Mouse (Mus musculus) left cerebral cortex, adult 2 months (tissue): Measurements from ENCODE around the gene Hivep3. TPM values are rescaled to one million over a fixed set of nuclear protein-coding genes. Genes with fewer than 3 reads are reported as not detected.

Experiments
- DNase-seq, 2 experiments: peaks; one replicate each; pipeline ENCODE4 v3.0.0; 2021 to 2022; ENCODE audit warnings: low spot score in 2 of 2, mixed read lengths in 1 of 2; ENCODE audit errors: extremely low spot score in 1 of 2
- H3K27ac ChIP-seq: fragments of 200-600 bp; 2 replicates; pipeline ENCODE4 v1.8.1; 2022
- H3K4me3 ChIP-seq: fragments of 200-600 bp; 2 replicates; pipeline ENCODE4 v1.8.1; 2022
- CTCF ChIP-seq: fragments of 200-600 bp; IDR thresholded peaks from 2 replicates; pipeline ENCODE4 v1.8.1; 2022; ENCODE audit warnings: antibody characterized with exemption, mild to moderate bottlenecking, moderate library complexity
- intact Hi-C: fragments of 180-260 bp; cut with DNase I; formaldehyde crosslinking; loops from one replicate; pipeline ENCODE4 v1.15.1; 2025
- total RNA-seq, 2 experiments: library from RNA; stranded (reverse); gene quantifications; 2 replicates each; pipeline ENCODE4 v1.2.3; 2021

Gene Hivep3
- total RNA-seq, 2 experiments from 2014 or later: 65.8 to 87.4 TPM

DNA sequence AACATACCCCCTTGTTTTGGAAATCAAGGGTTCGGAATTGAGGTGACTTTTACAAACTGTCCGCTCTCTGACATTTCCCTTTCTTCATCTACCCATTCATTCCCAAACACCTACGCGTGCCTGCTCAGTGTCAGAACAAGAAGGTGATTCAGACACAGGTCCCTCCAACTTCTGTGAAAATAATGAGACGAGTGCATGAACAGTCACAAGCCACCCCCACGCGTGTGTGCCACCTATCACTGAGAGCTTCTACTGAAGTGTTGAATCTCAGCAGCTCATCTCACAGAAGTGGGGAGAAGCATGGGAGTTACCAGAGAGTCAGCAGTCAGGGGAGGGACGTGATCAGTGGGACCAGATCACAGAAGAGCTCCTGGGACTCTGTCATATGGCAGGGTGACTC is 343.7 kb downstream of the Hivep3 start:
- peak; percentile 49 to 62 for DNase-seq
- Histone ChIP-seq H3K27ac (no peak overlapping the region), H3K4me3 (no peak overlapping the region)
- no peak for TF ChIP-seq CTCF
- intact Hi-C loops: no loop called here

DNA sequence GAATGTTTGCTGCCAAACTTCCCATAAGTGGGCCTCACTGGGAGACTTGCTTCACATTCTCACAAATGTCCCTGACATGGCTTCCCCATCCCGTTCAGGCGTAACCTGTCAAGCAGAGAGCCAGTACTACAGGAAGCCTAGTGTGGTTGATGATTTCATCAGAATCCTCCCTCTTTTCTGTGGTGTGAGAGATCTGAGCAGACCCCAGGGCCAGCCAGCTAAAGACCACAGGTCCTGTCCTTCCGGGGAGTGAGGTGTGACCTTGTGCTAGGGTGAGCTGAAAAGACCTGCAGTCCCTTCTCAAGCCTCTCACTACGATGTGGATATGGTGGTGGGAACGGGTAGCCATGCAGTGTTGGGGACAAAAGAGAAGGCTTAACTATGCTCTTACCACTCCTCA is 348.9 kb downstream of the Hivep3 start:
- no peak for DNase-seq
- TF ChIP-seq CTCF: no peak
- H3K27ac ChIP-seq: no peak overlapping the region
- intact Hi-C loops: no loop called here
- H3K4me3 ChIP-seq: no peak overlapping the region

DNA sequence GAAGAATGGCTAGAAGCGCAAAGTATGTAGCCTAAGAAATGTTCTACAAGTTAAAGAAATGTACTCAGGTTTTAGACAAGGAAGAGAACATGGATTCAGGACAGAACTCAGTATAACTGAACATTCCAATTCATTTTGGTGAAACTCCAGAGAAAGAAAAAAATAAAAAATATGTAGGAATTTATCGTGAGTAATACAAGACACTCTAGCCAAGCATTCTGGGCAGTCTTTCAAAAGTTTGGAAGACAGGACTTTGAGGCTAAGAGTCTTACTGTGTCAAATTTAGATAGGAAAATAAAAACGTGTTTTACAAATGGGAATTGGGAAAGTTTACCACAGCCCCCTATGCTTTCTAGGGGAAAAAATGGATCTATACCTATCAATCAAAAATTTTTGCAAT is 350.1 kb downstream of the Hivep3 start:
- no peak for DNase-seq
- intact Hi-C loops: no loop called here
- no peak for TF ChIP-seq CTCF
- Histone ChIP-seq H3K27ac (no peak overlapping the region), H3K4me3 (no peak overlapping the region)

DNA sequence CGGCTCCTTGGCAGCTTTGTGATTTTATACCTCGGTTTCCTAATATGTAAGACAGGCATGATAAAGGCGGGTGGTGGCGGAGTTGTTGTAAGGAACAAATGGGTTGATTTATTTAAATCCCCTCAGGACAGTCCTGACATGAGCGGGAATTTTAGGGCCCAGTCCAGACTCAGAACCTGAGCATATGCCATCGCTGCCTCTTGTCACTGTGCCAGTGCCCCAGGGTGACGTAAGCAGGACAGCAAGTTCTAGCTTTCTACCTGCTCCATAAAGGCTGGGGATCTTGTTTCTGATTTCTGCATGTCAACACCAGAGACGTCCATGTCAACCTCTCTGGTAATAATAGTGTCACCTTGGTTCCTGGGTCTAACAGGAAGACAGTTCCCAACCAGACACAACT is 356.0 kb downstream of the Hivep3 start:
- DNase-seq: no peak
- Histone ChIP-seq H3K4me3 (no peak overlapping the region), H3K27ac (no peak overlapping the region)
- no peak for TF ChIP-seq CTCF
- intact Hi-C loops: no loop called here

DNA sequence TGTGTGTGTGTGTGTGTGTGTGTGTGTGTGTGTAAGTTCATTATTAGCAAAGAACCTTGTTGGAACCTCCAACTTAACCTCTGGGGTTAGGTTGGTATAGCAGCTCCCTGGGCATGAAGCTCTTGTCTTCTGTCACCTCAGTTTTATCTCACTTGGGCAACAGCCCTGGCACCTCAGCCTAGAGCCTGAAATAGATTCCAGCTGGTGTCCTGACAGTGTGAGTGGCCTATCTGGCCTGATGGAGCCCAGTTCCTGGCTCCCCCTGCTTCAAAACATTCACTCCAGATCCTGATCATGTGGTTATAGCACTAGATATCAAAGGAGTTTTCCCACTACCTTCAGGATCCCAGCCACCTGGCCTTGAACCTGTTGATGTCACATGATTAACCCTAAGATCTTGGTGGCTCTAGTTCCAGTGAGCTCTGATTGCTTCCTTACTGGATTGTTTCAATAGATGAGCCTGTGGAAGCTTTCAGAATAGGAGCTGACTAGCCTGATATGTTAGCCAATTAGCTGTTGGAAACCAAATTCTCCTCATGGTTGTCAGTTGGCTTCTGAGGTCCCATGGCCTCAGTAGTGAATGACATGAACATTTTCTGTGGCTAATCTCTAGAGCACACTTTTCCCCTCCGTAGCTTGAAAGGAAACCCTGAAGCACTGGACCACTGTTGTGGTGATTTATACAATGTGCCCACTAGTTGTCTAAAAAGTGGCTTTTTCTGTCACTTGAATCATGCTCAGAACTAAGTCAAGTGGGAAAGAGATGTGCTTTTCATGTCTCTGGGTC is 358.6 kb downstream of the Hivep3 start:
- no peak overlapping the region for H3K27ac ChIP-seq
- no peak overlapping the region for H3K4me3 ChIP-seq
- DNase-seq: no peak
- intact Hi-C loops: no loop called here
- TF ChIP-seq CTCF: no peak

DNA sequence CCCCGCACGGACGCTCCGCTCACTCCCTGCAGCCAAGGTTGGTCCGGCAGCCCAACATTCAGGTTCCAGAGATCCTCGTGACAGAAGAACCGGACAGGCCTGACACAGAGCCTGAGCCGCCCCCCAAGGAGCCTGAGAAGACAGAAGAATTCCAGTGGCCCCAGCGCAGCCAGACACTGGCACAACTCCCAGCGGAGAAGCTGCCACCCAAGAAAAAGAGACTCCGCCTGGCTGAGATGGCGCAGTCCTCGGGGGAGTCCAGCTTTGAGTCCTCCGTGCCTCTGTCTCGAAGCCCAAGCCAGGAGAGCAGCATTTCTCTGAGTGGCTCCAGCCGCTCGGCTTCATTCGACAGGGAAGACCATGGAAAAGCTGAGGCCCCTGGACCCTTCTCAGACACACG is 363.4 kb downstream of the Hivep3 start:
- intact Hi-C loops: no loop called here
- no peak overlapping the region for H3K4me3 ChIP-seq
- no peak for TF ChIP-seq CTCF
- H3K27ac ChIP-seq: no peak overlapping the region
- no peak for DNase-seq

DNA sequence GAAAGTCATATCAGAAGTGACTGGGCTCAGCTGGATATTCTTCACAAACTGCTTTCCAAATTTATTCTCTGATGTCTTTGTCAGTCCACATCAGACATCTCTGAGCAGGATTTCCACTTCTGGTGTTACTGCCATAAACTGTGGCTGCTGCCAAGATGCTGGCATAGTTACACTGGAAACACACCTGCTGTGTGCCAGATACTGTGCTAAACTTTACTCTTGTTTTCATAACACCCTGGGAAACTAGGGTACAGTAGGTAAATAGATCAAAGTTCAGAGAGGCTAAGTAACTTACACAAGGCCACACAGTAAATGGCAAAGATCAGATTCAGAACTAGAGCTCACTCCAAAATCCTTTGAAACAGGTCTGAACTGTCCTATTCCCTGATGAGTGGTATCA is 367.6 kb downstream of the Hivep3 start:
- TF ChIP-seq CTCF: no peak
- H3K4me3 ChIP-seq: no peak overlapping the region
- no peak for DNase-seq
- no peak overlapping the region for H3K27ac ChIP-seq
- intact Hi-C loops: loop anchor here (5.0 kb wide), 2 partner anchors 129 to 179 kb away; no protein-coding TSS in a partner anchor

DNA sequence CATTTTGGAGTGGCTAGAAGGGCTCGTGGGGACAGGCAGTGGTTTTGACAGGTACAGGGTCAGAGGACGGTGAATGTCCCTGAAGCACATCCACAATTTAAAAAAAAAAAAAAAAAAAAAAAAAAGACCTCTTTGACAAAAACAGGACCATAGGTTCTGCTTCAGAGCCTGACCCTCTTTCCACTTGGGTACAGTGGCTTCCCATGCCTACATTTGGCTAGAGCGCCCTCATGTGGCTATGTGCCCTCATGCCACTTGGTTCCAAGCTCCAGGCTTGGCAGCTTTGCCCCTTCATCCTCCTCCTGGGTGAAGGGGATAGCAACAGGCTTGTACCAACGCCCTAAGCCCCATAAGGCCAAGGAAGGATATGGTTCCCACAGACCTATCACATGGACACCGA is 371.0 kb downstream of the Hivep3 start:
- peak; percentile 79 for TF ChIP-seq CTCF
- Histone ChIP-seq H3K27ac (no peak overlapping the region), H3K4me3 (no peak overlapping the region)
- DNase-seq: peak; percentile 68 to 74
- intact Hi-C loops: loop anchor here (2.0 to 5.0 kb wide), 4 partner anchors 68 to 288 kb away; no protein-coding TSS in a partner anchor

DNA sequence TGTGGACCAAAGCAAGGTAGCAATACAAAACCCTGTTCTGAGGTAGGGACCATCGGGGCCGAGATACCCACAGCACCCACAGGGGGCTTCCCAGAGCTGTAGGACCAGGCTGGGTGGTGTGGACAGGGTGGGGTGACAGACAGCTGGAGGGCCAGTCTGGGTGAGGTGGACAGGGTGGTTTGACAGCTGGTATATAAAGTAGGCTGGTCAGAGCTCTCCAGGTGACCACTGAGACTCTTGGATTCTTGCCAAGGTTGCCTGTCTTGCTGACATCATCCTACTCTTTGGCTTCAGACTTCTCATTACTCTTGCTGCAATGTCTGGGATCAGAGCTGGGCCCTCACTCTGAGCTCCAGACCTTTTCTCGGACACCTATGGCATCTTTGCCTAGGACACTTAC is 372.8 kb downstream of the Hivep3 start:
- no peak for TF ChIP-seq CTCF

DNA sequence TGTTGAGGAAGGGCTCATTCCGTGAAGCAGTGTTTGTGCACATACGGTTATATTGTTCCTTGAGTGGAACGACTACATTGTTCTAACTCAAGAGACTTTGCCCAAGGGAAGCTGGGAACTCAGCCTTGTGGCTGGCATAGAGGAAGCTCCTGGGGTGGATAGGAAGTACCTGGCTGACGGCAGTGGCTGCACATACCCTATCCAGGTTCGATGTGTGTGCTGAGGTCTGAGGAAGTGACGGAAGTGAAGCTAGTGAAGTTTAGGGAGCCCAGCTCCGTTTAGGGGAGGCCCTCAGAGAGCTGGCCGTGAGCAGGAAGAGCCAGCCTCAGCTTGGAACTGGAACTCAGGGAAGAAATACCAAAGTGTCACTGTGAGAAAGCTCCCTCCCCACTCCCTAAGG is 374.2 kb downstream of the Hivep3 start:
- H3K27ac ChIP-seq: no peak overlapping the region
- no peak for DNase-seq
- TF ChIP-seq CTCF: no peak
- no peak overlapping the region for H3K4me3 ChIP-seq
- intact Hi-C loops: no loop called here

More for the DNA sequence above, 372.8 kb downstream of the Hivep3 start:
- Histone ChIP-seq H3K4me3 (no peak overlapping the region), H3K27ac (no peak overlapping the region)
- intact Hi-C loops: no loop called here
- no peak for DNase-seq

DNA sequence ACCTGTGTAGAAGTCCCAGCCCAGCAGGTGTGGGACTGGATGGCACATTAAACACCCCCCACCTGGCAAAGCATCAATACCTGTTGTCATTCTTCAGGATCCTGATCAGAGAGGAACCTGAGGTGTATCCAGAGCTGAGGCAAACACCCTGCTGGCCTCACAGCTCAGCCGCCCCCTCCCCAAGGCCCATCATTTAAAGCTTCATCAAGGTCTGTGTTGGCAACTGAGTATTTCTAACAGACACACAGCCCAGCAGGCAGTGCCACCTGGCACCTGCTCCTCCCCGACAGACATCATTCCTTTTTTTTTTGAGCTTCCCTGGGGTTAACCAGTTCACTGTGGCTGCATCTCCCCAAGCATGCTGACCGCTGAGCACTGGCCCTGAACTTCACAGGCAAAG is 381.9 kb downstream of the Hivep3 start:
- no peak for TF ChIP-seq CTCF
- Histone ChIP-seq H3K4me3 (no peak overlapping the region), H3K27ac (peak overlapping the region; percentile 7; the same call in 1 of the 2 replicates)
- no peak for DNase-seq
- intact Hi-C loops: no loop called here

DNA sequence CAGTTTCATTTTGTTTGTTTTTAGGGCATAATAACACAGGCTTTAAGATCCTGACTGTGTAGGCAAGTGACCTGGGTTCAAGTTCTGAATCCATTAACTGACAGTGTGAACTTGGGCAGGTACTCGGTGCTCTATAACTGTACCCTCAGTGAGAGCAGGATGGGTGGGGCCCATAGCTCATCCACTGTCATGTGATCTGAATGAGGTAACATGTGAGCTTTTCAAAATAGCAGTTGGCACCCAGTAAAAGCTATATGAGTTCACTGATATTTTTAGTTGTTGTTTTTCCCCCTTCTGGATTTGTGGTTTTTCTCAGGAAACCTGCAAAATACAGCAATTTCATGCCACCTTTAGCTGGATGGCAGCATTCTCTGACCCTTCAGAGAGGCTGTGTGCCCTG is 382.7 kb downstream of the Hivep3 start:
- no peak for TF ChIP-seq CTCF
- intact Hi-C loops: no loop called here
- Histone ChIP-seq H3K4me3 (no peak overlapping the region), H3K27ac (peak overlapping the region; percentile 26; the same call in 1 of the 2 replicates)
- no peak for DNase-seq

DNA sequence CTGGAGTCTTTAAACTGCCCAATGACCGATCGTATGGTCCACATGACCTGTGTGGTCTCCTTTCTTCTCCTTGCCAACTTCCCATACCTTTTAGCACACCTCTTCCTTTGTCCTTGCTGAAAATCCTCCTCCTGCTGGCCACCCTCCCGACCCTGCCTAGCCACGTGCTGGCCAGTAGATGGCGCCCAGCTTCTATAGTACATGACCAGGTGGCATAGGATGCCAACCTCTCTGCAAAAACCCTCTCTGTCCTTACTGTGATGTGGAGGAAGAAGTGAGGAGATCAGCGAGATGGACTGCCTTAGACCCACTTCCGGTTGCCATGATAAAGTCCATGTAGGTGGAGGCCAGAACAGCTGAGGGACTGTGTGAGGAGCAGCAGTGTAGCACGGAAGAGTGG is 386.7 kb downstream of the Hivep3 start:
- Histone ChIP-seq H3K27ac (no peak overlapping the region), H3K4me3 (no peak overlapping the region)
- intact Hi-C loops: loop anchor here (5.0 to 10.0 kb wide), 2 partner anchors 262 to 875 kb away; no protein-coding TSS in a partner anchor
- TF ChIP-seq CTCF: peak; percentile 86
- peak; percentile 48 to 73 for DNase-seq
